Mouse (Mus musculus) lung, postnatal 0 days (tissue): ENCODE data around the gene Pvr. TPM values are rescaled to one million over a fixed set of nuclear protein-coding genes. Genes with fewer than 3 reads are reported as not detected.

ENCODE experiments used
- ATAC-seq: fragments of 200-750 bp; cut with Nextera tagmentation; 2 replicates; pipeline ENCODE4 v1.8.0; 2017; ENCODE audit warnings: moderate library complexity
- DNase-seq: peaks from one replicate; pipeline ENCODE4 v3.0.0-alpha.2; 2016; ENCODE audit warnings: low spot score
- H3K27ac ChIP-seq: fragments of 300-500 bp; sonication (generic); 2 replicates; pipeline ENCODE4 v1.5.1; 2014; ENCODE audit warnings: antibody characterized with exemption, mild to moderate bottlenecking, low read length, mixed read lengths
- H3K27me3 ChIP-seq: fragments of 300-500 bp; sonication (generic); replicated peaks from 2 replicates; pipeline ENCODE4 v1.6.1; 2014; ENCODE audit warnings: low read length, mixed read lengths; ENCODE audit not compliant: insufficient read depth
- H3K36me3 ChIP-seq: fragments of 300-500 bp; sonication (generic); 2 replicates; pipeline ENCODE4 v1.6.1; 2014; ENCODE audit warnings: low read length, mixed read lengths; ENCODE audit not compliant: insufficient read depth
- H3K4me1 ChIP-seq: fragments of 300-500 bp; sonication (generic); 2 replicates; pipeline ENCODE4 v1.6.1; 2014; ENCODE audit warnings: antibody characterized with exemption, low read depth, low read length, mixed read lengths; ENCODE audit not compliant: insufficient read depth
- H3K4me2 ChIP-seq: fragments of 300-500 bp; sonication (generic); replicated peaks from 2 replicates; pipeline ENCODE4 v1.6.1; 2014; ENCODE audit warnings: low read depth, mild to moderate bottlenecking, low read length, moderate library complexity, mixed read lengths
- H3K4me3 ChIP-seq: fragments of 300-500 bp; sonication (generic); 2 replicates; pipeline ENCODE4 v1.5.1; 2014; ENCODE audit warnings: low read depth, low read length
- H3K9ac ChIP-seq: fragments of 300-500 bp; sonication (generic); replicated peaks from 2 replicates; pipeline ENCODE4 v1.6.1; 2014; ENCODE audit warnings: low read depth, mild to moderate bottlenecking
- H3K9me3 ChIP-seq: fragments of 300-500 bp; sonication (generic); 2 replicates; pipeline ENCODE4 v1.6.1; 2016; ENCODE audit warnings: low read length, mixed read lengths
- CTCF ChIP-seq: IDR thresholded peaks from 2 replicates; pipeline ENCODE4 v1.5.1; 2016; ENCODE audit warnings: antibody characterized with exemption, mild to moderate bottlenecking
- EP300 ChIP-seq: IDR thresholded peaks from 2 replicates; pipeline ENCODE4 v1.6.1; 2016; ENCODE audit warnings: antibody characterized with exemption, mild to moderate bottlenecking, control low read depth
- WGBS: fragments of 180-500 bp; shearing (Covaris S2); extraction: QIAGEN DNeasy Blood & Tissue Kit; methylation state at CpG from one replicate; pipeline ENCODE4 v1.1.7; 2014; 5-methylcytosine and 5-hydroxymethylcytosine counted together
- polyA plus RNA-seq: library from polyadenylated mRNA; unstranded; fragments of >200 nt; fragmentation: Nextera tagmentation; extraction: Ambion mirVana; gene quantifications from 2 replicates; pipeline ENCODE4 v1.2.1, GENCODE M21; 2015

Pvr gene
- polyA plus RNA-seq, 1 experiment from 2014 or later = 24.3 TPM

GRCm38 (mm10) chr7:19876781-19877425 lies 44.1 kb downstream of the Pvr start:
- DNase-seq (peak; percentile 58), ATAC-seq (peak; percentile 65)
- H3K36me3 ChIP-seq = no peaks in the 10 kb centered on the region
- no peaks in the 10 kb centered on the region for H3K27me3 ChIP-seq
- H3K9ac ChIP-seq = no peak overlapping the region
- H3K4me2 ChIP-seq = no peak overlapping the region
- no peaks in the 10 kb centered on the region for H3K4me1 ChIP-seq
- no peak overlapping the region for H3K27ac ChIP-seq
- WGBS = 34% methylated on average over 14 of the region's 14 CpGs
- H3K9me3 ChIP-seq = no peaks in the 10 kb centered on the region
- no peak for TF ChIP-seq CTCF
- TF ChIP-seq EP300 = no peak
- no peak overlapping the region for H3K4me3 ChIP-seq

GRCm38 (mm10) chr7:19875948-19876682 lies 44.8 kb downstream of the Pvr start:
- no peak overlapping the region for H3K4me3 ChIP-seq
- H3K27me3 ChIP-seq = no peaks in the 10 kb centered on the region
- H3K9me3 ChIP-seq = no peaks in the 10 kb centered on the region
- ATAC-seq (peak; percentile 44; the same call in 1 of the 2 replicates), DNase-seq (peak; percentile 57)
- 37% methylated on average over 13 of the region's 13 CpGs for WGBS
- H3K4me1 ChIP-seq = no peaks in the 10 kb centered on the region
- TF ChIP-seq EP300 (no peak), CTCF (peak; percentile 89)
- no peak overlapping the region for H3K27ac ChIP-seq
- H3K36me3 ChIP-seq = no peaks in the 10 kb centered on the region
- no peak overlapping the region for H3K9ac ChIP-seq
- no peak overlapping the region for H3K4me2 ChIP-seq

GRCm38 (mm10) chr7:19871943-19872601 lies 48.9 kb downstream of the Pvr start:
- ATAC-seq (no peak), DNase-seq (peak; percentile 31)
- TF ChIP-seq EP300 (no peak), CTCF (peak; percentile 72)
- no peaks in the 10 kb centered on the region for H3K9me3 ChIP-seq
- no peak overlapping the region for H3K27ac ChIP-seq
- H3K4me2 ChIP-seq = no peak overlapping the region
- no peaks in the 10 kb centered on the region for H3K27me3 ChIP-seq
- H3K36me3 ChIP-seq = no peaks in the 10 kb centered on the region
- WGBS = 27% methylated on average over 5 of the region's 5 CpGs
- no peaks in the 10 kb centered on the region for H3K4me1 ChIP-seq
- H3K4me3 ChIP-seq = no peak overlapping the region
- no peak overlapping the region for H3K9ac ChIP-seq

GRCm38 (mm10) chr7:19871137-19871621 lies 49.8 kb downstream of the Pvr start:
- no peak overlapping the region for H3K9ac ChIP-seq
- 42% methylated on average over 10 of the region's 10 CpGs for WGBS
- no peaks in the 10 kb centered on the region for H3K9me3 ChIP-seq
- ATAC-seq (peak; percentile 66), DNase-seq (peak; percentile 51)
- no peaks in the 10 kb centered on the region for H3K4me1 ChIP-seq
- no peaks in the 10 kb centered on the region for H3K27me3 ChIP-seq
- no peak overlapping the region for H3K27ac ChIP-seq
- peak; percentile 53; the same call in 1 of the 2 replicates for TF ChIP-seq EP300
- TF ChIP-seq CTCF = no peak
- no peak overlapping the region for H3K4me3 ChIP-seq
- H3K4me2 ChIP-seq = peak overlapping the region; percentile 11; the same call in 1 of the 2 replicates
- H3K36me3 ChIP-seq = no peaks in the 10 kb centered on the region

GRCm38 (mm10) chr7:19867751-19868399 lies 53.1 kb downstream of the Pvr start:
- Histone ChIP-seq H3K27me3 (no peaks in the 10 kb centered on the region), H3K9me3 (no peaks in the 10 kb centered on the region), H3K4me1 (no peaks in the 10 kb centered on the region), H3K27ac (no peak overlapping the region), H3K9ac (no peak overlapping the region), H3K4me2 (no peak overlapping the region), H3K36me3 (no peaks in the 10 kb centered on the region), H3K4me3 (no peak overlapping the region)
- WGBS = 57% methylated on average over 16 of the region's 16 CpGs
- ATAC-seq (no peak), DNase-seq (no peak)
- TF ChIP-seq EP300 (no peak), CTCF (no peak)

- Histone ChIP-seq H3K4me1 (no peaks in the 10 kb centered on the region), H3K4me3 (no peak overlapping the region), H3K36me3 (no peaks in the 10 kb centered on the region), H3K27me3 (no peaks in the 10 kb centered on the region), H3K9me3 (no peaks in the 10 kb centered on the region), H3K27ac (no peak overlapping the region), H3K9ac (no peak overlapping the region), H3K4me2 (no peak overlapping the region)
- DNase-seq (no peak), ATAC-seq (no peak)
- 80% methylated on average over 6 of the region's 6 CpGs for WGBS
- TF ChIP-seq CTCF = no peak
- no peak for TF ChIP-seq EP300
Observed at GRCm38 (mm10) chr7:19866490-19866889, 54.5 kb downstream of the Pvr start.
